Mouse (Mus musculus): ENCODE data around the gene Zgpat. TPM values are rescaled to one million over a fixed set of nuclear protein-coding genes. Genes with fewer than 3 reads are reported as not detected.
A peak's percentile ranks its signal among the peaks of the same experiment; 100 is the strongest.

The Zgpat gene
- total RNA-seq, 2 experiments from 2014 or later: 19.6 to 19.7 TPM

DNA sequence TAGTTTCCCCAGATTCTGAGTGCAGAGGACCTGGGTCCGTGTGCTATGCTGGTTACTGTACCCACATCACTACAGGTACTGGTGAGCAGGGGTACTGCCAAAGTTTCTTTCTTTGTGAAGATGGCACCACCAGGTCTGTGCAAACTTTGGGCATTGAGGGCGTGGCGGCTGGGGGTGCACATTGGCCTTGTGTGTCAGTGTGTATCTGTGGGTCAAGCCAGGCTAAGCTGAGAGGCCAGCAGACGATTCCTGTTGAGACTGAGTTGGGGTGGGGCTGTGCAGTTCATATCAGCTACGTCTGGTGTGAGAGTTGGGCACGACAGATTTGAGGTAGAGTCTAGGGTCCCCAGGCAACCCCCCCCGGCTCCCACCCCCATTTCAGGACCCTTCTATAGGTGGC lies 19.7 kb downstream of the Zgpat start:
- intact Hi-C loops (cut with DNase I): no loop called here
- no peak for DNase-seq

- intact Hi-C loops (cut with DNase I): no loop called here
- DNase-seq: peak; percentile 84 to 85
Measured at GRCm38 (mm10) chr2:181384919-181385391, 20.2 kb downstream of the Zgpat start.

DNA sequence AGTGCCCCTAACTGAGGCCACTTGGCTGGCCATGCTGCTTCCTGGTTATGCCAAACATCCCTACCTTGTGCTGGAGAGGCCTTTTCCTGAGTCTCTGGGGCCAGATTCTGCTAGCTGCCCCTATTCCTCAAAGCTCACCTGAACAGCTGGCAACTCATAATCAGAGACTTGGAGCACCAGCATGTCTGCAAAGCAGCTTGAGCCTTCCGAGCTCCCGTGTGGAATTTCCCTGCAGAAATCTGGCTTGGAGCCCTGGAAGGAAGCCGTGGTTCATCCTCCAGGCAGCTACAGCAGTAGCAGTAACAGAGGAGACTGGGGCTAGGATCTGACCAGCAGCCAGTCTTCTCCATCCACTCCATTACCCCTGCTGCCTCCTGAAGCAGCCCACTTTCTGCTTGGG lies 21.2 kb downstream of the Zgpat start:
- peak; percentile 69 to 77 for DNase-seq
- intact Hi-C loops (cut with DNase I): no loop called here

- intact Hi-C loops (cut with DNase I): no loop called here
- no peak for DNase-seq
Measured at GRCm38 (mm10) chr2:181386663-181387210, 22.0 kb downstream of the Zgpat start.

DNA sequence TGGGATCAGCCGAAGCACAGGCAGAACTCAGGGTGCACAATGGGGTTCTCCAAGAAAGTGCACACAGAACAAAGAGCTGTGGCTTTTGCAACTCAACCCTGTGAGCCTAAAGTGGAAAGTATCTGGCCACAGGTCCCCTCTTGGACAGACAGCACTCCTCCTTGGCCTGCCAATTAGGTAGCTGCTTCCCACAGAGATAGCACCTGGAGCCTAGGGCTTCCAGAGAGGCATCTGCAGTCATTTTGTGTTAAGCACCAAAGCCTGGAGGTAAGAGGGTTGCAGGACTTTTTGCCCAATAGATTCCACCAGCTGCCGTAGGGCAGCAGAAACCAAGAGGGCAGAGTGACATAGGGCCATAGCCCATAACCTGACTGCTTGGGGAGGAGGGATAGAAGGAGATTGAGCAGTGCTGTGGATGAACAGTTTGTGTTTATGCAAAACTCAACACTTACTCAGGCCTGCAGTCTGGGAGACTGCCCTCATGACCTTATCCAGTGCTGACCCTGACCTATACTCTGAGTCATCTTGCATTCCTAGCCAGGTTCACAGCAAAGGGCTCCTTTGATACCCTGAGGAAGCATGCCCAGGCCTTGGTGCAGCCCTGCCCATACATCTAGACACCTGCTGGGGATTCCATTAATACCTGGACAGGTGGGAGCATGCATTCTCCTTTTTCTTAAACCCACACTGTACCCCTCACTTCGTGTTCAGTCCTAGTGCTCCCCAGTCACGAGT lies 25.6 kb downstream of the Zgpat start:
- no peak for DNase-seq
- intact Hi-C loops (cut with DNase I): loop anchor here (5.0 to 10.0 kb wide), 2 partner anchors 177 to 284 kb away; partner anchors contain the start of gene Sox18

DNA sequence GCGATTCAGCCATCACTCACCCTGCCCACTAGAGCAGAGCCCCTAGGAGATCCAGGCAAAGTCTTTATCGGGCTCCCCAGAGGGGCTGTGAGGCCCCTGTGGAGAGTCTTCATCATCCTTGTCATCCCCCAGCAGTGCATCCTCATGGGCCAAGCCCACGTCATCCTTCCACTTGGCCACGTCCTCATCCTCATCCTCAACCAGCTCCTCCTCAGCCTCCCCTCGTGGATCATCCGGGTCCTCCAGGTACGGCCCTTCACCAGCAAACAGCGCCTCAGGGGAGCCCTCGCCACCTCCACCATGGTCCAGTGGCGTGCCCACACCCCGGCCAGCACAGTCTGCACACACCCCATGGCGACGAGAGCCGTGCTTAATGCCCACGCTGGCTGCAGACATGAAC lies 26.3 kb downstream of the Zgpat start:
- DNase-seq: no peak
- intact Hi-C loops (cut with DNase I): loop anchor here (5.0 to 10.0 kb wide), 2 partner anchors 176 to 284 kb away; partner anchors contain the start of gene Sox18

- intact Hi-C loops (cut with DNase I): loop anchor here (5.0 to 10.0 kb wide), 2 partner anchors 176 to 283 kb away; partner anchors contain the start of gene Sox18
Measured at GRCm38 (mm10) chr2:181391541-181391940, 26.8 kb downstream of the Zgpat start.

GRCm38 (mm10) chr2:181392600-181393213 lies 28.0 kb downstream of the Zgpat start:
- DNase-seq: peak; percentile 88 to 93
- intact Hi-C loops (cut with DNase I): loop anchor here (2.0 to 10.0 kb wide), 4 partner anchors 104 to 282 kb away; partner anchors contain the start of genes Sox18 and Tpd52l2

More at GRCm38 (mm10) chr2:181391541-181391940, 26.8 kb downstream of the Zgpat start:
- no peak for DNase-seq

DNA sequence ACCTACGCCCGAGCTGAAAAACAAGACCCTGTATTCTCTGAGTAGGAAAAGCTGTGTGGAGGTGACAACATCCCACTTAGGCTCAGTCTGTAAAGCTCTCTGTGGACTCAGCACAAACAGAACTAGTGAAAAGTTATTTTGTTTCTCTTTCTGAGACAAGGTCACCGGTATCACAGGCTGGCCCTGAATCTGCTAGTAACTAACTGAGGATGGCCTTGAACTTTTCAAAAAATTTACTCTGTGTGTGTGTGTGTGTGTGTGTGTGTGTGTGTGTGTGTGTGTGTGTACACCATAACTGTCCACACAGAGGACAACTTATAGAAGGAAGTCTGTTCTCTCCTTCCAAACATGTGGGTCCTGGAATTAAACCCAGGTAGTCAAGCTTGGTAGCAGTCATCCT lies 29.4 kb downstream of the Zgpat start:
- intact Hi-C loops (cut with DNase I): loop anchor here (5.0 to 10.0 kb wide), 2 partner anchors 173 to 281 kb away; partner anchors contain the start of gene Sox18
- no peak for DNase-seq

DNA sequence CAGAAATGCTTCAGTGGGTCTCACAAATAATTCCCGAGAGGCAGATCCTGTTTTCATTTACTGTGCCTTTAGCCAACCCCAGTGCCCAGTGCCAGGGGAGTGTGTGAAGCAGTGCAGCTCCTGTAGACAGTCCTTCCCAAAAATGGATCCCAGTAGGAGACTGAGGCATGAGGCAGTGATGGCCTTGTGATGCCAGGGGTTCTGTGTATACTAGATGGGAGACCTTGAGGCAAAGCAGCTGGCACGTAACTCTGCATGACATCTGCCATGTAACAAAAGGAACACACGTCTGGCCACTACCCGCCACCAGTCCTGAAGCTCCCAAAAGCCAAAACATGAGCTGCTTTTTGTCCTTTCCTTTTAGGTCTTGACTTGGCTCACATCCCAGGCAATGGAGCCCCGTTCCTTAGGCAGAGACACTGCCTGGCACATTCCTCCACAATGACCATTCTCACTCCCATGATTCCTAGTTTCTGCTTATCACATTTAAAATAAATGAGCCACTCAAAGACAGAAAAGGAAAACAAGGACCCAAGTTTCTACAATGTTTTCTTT lies 32.6 kb downstream of the Zgpat start:
- DNase-seq: peak; percentile 22 to 37
- intact Hi-C loops (cut with DNase I): loop anchor here (10.0 kb wide), 1 partner anchor 278 kb away; the partner anchor contains the start of gene Sox18

- no peak for DNase-seq
- intact Hi-C loops (cut with DNase I): no loop called here
Measured at GRCm38 (mm10) chr2:181401497-181401896, 36.8 kb downstream of the Zgpat start.

DNA sequence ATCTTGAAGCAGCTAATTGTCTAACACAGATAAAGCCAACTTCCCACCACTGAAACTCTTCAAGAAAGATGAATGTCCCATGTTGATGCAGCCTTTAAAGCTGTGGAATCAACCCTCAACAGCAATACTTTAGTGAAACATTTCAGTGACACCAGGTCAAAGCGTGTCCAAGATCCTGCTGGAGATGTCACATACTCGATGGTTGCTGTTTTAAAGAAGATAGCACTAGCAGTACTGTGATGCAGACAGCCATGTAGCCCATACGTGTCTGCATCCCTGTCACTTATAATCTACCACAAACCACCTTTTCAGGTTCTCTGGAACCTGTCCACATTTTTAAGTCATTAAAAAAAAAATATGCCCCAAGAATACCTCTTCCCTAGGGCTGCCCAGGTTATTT lies 39.0 kb downstream of the Zgpat start:
- intact Hi-C loops (cut with DNase I): no loop called here
- DNase-seq: no peak

DNA sequence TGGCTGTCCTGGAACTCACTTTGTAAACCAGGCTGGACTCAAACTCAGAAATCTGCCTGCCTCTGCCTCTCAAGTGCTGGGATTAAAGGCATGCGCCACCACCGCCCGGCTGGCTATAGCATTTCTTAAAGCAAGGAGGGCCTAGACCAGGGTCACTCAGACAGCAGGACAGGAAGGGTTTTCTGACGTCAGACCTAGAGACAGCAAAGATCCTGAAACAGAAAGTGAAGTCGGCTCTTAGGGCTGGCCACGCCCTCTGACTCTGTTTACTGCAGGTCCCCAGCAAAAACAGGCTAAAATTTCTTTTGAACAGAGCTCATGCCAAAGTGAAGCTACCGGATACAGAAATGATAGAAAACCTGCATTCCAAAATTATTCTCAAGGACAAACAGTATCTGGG lies 44.9 kb downstream of the Zgpat start:
- no peak for DNase-seq
- intact Hi-C loops (cut with DNase I): loop anchor here (2.0 to 5.0 kb wide), 3 partner anchors 48 to 159 kb away; partner anchors contain the start of gene Zbtb46

DNA sequence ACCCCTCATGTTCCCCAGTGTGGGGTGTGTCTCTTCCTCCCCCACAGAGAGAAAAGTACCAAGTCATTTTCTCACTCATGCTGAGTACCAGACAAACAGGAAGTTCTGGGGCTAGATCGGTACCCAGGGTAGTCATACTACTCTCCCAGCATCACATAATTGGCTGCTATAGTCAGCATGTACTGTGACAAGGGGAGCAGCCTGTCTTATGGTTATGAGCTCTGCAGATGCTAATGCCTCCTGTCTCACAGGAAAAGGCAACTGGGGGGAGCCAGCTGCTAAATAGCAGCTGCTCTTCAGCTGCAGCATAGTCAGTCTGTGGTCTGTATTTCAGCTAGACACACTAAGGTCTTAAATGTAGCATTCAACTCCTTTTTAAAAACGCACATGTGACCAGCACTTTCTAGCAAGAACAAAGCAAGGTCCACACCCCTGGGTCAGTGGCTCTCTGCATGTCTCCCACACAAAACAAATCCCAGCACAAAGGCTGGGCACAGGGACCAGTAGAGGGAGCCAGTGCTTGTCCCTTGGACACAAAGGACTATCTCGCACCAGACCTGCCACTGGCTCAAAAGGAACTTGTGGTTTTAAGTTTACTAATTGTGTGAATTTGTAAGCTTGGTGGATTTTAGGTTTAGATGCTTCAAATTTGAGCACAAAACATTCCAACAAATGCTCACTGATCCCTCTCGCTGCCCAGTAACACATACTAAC lies 46.2 kb downstream of the Zgpat start:
- intact Hi-C loops (cut with DNase I): loop anchor here (1.0 to 5.0 kb wide), 4 partner anchors 46 to 158 kb away; partner anchors contain the start of genes Tpd52l2 and Zbtb46
- peak; percentile 82 for DNase-seq

DNA sequence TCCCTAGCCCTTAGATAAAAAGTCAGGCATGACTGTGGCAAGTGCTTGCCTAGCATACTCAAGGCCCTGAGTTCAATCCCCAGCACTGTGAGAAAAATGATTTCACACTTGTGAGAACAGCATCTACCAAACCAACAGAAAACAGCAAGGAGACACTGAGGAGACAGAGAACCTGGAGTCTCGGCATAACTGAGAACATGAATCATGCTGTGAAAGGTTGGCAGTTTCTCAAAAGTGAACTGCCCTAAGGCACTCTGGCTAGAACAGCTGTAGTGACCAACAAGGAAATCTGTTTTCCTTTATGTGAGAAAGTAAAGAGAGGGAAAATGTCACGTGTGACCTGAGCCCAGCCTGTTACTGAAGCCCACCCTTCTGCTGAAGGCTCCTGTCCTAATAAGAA lies 48.4 kb downstream of the Zgpat start:
- intact Hi-C loops (cut with DNase I): loop anchor here (5.0 kb wide), 1 partner anchor 44 kb away; the partner anchor contains the start of gene Zbtb46
- DNase-seq: no peak

DNA sequence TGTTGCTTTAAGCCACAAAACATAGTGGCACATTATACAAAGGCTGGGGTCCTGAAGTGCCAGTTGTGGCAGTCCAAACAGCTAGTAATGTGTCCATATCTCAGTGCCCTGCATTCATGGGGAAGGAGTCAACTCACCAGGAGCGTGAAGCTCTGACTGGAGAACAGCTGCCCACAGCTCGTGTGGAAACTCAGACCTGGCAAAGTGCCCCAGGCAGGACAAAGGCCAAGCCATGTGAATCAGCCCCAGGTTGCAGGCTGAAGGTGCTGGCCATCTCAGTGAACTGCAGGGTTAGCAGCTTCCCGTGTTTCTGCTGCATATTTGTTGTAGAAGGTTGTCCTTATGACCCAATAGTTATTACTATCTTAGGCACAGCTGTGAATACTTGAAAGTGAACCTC lies 51.2 kb downstream of the Zgpat start:
- peak; percentile 47 to 67 for DNase-seq
- intact Hi-C loops (cut with DNase I): no loop called here

DNA sequence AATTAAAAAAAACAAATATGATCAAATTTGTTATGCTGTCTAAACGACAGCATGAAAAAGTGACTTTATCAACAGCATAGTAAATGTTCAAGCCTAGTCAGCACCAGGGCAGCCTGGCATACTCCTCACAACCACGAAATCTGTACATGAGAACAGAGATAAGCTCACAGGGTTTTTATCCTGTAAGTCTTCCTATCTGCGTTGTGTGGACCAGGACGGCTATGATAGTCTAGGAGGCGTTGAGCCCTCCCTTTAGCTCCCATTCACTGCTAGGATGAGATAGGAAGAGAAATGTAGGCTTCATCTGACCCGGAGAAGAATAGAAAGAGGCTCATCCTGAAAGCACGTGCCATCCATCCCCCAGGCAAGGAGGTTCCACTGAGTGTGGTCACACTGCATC lies 54.6 kb downstream of the Zgpat start:
- DNase-seq: no peak
- intact Hi-C loops (cut with DNase I): no loop called here

- intact Hi-C loops (cut with DNase I): no loop called here
- DNase-seq: no peak
Measured at GRCm38 (mm10) chr2:181420426-181420825, 55.7 kb downstream of the Zgpat start.

- intact Hi-C loops (cut with DNase I): no loop called here
- peak in 1 of 2 experiments; percentile 17 for DNase-seq
Measured at GRCm38 (mm10) chr2:181420903-181421638, 56.3 kb downstream of the Zgpat start.
